Mouse (Mus musculus): ENCODE measurements around the gene Hk3.

DNA sequence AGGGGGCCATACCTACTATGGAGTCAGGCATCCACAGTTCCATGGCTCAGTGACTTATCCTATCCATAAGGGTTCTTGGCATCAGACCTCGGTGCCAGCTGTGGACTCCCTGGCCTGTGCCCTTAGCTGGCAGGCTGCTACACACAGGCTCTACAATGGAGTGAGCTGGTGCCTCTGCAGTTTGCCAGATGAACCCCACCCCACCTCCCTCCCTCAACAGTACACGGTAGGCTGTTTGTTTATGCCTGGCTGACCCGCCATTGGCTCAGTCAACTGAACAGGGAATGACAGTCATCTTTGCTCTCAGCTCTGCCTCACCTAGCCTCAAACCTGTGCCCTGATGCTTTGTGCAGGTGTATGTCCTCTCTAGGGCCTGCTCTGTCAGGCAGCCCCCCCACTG lies 45.6 kb downstream of the Hk3 start:
- TF ChIP-seq POLR2A (IDR thresholded peaks at IDR 0.05; ENCODE audit: insufficient read depth, low read length) (no peak), CTCF (IDR thresholded peaks at IDR 0.05; ENCODE audit: low read depth, low read length) (no peak)
